Mouse (Mus musculus): ENCODE results near the gene Sh2d6.
"Not testable (repeated sequence)": the region's sequence is repeated elsewhere in the genome, so short reads cannot be mapped to it uniquely, and the experiment has no call there.

The Sh2d6 gene

GRCm38 (mm10) chr6:72478691-72479090, 42.8 kb downstream of the Sh2d6 start:
- in situ Hi-C loops (cut with MboI; ENCODE audit: low pct_unique_long_range_greater_than_20kb in 1 of 2, low sequenced_read_pairs in 2 of 2, unreplicated experiment in 1 of 2) = not testable (repeated sequence)

- in situ Hi-C loops (cut with MboI; ENCODE audit: low pct_unique_long_range_greater_than_20kb in 1 of 2, low sequenced_read_pairs in 2 of 2, unreplicated experiment in 1 of 2) = no loop called here
These were observed 43.9 kb downstream of the Sh2d6 start for GRCm38 (mm10) chr6:72477621-72478020.

- in situ Hi-C loops (cut with MboI; ENCODE audit: low pct_unique_long_range_greater_than_20kb in 1 of 2, low sequenced_read_pairs in 2 of 2, unreplicated experiment in 1 of 2) = no loop called here
These were observed 44.7 kb downstream of the Sh2d6 start for GRCm38 (mm10) chr6:72476836-72477235.

- in situ Hi-C loops (cut with MboI; ENCODE audit: low pct_unique_long_range_greater_than_20kb in 1 of 2, low sequenced_read_pairs in 2 of 2, unreplicated experiment in 1 of 2) = no loop called here
These were observed 46.1 kb downstream of the Sh2d6 start for GRCm38 (mm10) chr6:72475221-72475985.

- in situ Hi-C loops (cut with MboI; ENCODE audit: low pct_unique_long_range_greater_than_20kb in 1 of 2, low sequenced_read_pairs in 2 of 2, unreplicated experiment in 1 of 2) = no loop called here
These were observed 48.1 kb downstream of the Sh2d6 start for GRCm38 (mm10) chr6:72473264-72474041.

GRCm38 (mm10) chr6:72466171-72466570, 55.3 kb downstream of the Sh2d6 start:
- in situ Hi-C loops (cut with MboI; ENCODE audit: low pct_unique_long_range_greater_than_20kb in 1 of 2, low sequenced_read_pairs in 2 of 2, unreplicated experiment in 1 of 2) = no loop called here

GRCm38 (mm10) chr6:72465361-72466157, 55.9 kb downstream of the Sh2d6 start:
- in situ Hi-C loops (cut with MboI; ENCODE audit: low pct_unique_long_range_greater_than_20kb in 1 of 2, low sequenced_read_pairs in 2 of 2, unreplicated experiment in 1 of 2) = no loop called here
